Mouse (Mus musculus) spleen, adult 2 months (tissue): Measurements from ENCODE around the gene Rcsd1. TPM values are rescaled to one million over a fixed set of nuclear protein-coding genes. Genes with fewer than 3 reads are reported as not detected.

Experiments used
- DNase-seq, 2 experiments: peaks; one replicate each; pipeline versions ENCODE4 v3.0.0 to v3.0.0-alpha.2; 2012 to 2021; ENCODE audit warnings: low spot score in 2 of 2, low read depth in 1 of 2
- H3K27ac ChIP-seq: fragments of 200-500 bp; 2 replicates; pipeline ENCODE4 v1.5.1; 2012; ENCODE audit warnings: low read length, inconsistent platforms; ENCODE audit not compliant: insufficient read depth
- H3K27me3 ChIP-seq: fragments of 200-500 bp; 2 replicates; pipeline ENCODE4 v1.6.1; 2012; ENCODE audit warnings: mild to moderate bottlenecking, moderate library complexity, low read length, inconsistent platforms; ENCODE audit not compliant: control insufficient read depth, insufficient read depth
- H3K36me3 ChIP-seq: fragments of 200-500 bp; 2 replicates; pipeline ENCODE4 v1.6.1; 2012; ENCODE audit warnings: mild to moderate bottlenecking, low read length, inconsistent platforms; ENCODE audit not compliant: control insufficient read depth, insufficient read depth
- H3K4me1 ChIP-seq: fragments of 200-500 bp; 2 replicates; pipeline ENCODE4 v1.6.1; 2011; ENCODE audit warnings: inconsistent platforms; ENCODE audit not compliant: control insufficient read depth, insufficient read depth, insufficient read length
- H3K4me3 ChIP-seq: fragments of 200-500 bp; 2 replicates; pipeline ENCODE4 v1.5.1; 2011; ENCODE audit warnings: mild to moderate bottlenecking, inconsistent platforms; ENCODE audit not compliant: insufficient read depth, insufficient read length; ENCODE audit errors: extremely low read depth
- CTCF ChIP-seq: fragments of 200-500 bp; IDR thresholded peaks from 2 replicates; pipeline ENCODE4 v1.5.1; 2011; ENCODE audit warnings: mild to moderate bottlenecking, inconsistent platforms; ENCODE audit not compliant: insufficient read depth, insufficient read length, insufficient replicate concordance; ENCODE audit errors: extremely low read depth
- POLR2A ChIP-seq: fragments of 200-500 bp; IDR thresholded peaks from 2 replicates; pipeline ENCODE4 v1.6.1; 2011; ENCODE audit warnings: low read depth, low read length, inconsistent platforms
- WGBS: fragments of 180-500 bp; shearing (Covaris S2); methylation state at CpG from one replicate; pipeline ENCODE4 v1.1.7; 2018; 5-methylcytosine and 5-hydroxymethylcytosine counted together
- polyA plus RNA-seq: library from polyadenylated mRNA; depleted of rRNA; stranded (reverse); fragments of >200 nt; gene quantifications from 2 replicates; pipeline ENCODE4 v1.2.3, GENCODE M21; 2012; rRNA removed

Gene Rcsd1
- polyA plus RNA-seq, 1 experiment = 68.3 TPM

DNA sequence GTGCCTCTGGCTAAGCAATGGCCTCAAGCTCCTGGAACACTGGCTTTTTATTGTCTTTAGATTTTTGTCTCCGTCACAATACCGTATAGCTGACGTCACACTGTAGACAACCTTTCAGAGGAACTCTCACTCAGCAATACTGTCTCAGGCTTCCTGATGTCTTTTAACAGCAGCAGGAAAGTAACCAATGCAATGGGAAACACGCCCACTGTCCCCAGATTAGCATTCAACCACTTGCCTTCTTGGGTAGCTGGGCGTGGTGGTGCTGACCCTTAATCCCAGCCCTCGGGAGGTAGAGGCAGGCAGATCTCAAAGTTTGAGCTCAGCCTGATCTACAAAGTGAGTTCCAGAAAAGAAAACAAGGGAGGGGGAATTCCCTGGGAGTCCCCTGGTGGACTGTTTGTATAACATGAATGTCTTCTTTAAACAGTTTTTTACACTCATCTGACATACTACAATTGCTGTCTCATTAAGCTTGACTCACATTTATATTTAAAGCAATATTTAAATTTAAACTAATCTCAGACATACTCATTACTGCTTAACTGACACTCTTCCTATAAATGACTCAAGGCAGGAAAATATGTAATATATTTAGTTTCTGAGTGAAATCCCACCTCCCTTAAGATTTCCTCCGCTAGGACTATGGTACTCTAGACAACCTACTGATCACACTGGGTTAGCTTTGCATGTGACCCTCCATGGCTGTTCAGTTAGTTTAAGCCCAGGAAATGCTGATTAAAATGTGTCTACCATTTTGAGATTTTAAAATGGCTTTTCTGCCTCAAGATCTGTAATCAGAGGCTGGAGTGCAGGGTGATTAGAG lies 99.8 kb downstream of the Rcsd1 start:
- TF ChIP-seq CTCF = no peak
- no peak for TF ChIP-seq POLR2A
- 71% methylated on average over 7 of the region's 7 CpGs for WGBS
- Histone ChIP-seq H3K27ac (no peak overlapping the region), H3K4me3 (no peak overlapping the region), H3K4me1 (no peaks in the 10 kb centered on the region), H3K27me3 (no peaks in the 10 kb centered on the region), H3K36me3 (no peaks in the 10 kb centered on the region)
- no peak for DNase-seq

DNA sequence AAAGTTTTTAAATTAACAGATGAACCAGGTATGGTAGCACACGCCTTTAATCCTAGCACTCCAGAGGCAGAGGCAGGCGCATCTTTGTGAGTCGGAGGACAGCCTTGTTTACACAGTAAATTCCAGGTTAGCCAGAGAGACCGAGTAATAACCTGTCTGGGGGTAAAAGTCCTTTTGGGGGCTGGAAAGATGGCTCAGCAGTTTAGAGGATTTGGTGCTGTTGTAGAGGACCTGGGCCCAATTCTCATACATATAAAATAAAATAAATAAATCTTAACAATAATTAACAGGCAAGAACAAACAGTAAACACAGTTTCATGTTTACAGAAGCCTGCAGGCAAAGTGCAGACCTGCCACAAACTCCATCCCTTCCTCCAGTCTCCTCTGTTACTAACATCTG lies 100.7 kb downstream of the Rcsd1 start:
- Histone ChIP-seq H3K4me1 (no peaks in the 10 kb centered on the region), H3K4me3 (no peak overlapping the region), H3K27me3 (no peaks in the 10 kb centered on the region), H3K36me3 (no peaks in the 10 kb centered on the region), H3K27ac (no peak overlapping the region)
- TF ChIP-seq CTCF = no peak
- TF ChIP-seq POLR2A = no peak
- 91% methylated on average over 4 of the region's 4 CpGs for WGBS
- no peak for DNase-seq

GRCm38 (mm10) chr1:165605774-165606173 lies 103.8 kb downstream of the Rcsd1 start:
- H3K4me1 ChIP-seq = no peaks in the 10 kb centered on the region
- no peaks in the 10 kb centered on the region for H3K27me3 ChIP-seq
- 76% methylated on average over 6 of the region's 6 CpGs for WGBS
- no peak overlapping the region for H3K4me3 ChIP-seq
- no peaks in the 10 kb centered on the region for H3K36me3 ChIP-seq
- TF ChIP-seq CTCF (no peak), POLR2A (no peak)
- H3K27ac ChIP-seq = no peak overlapping the region
- DNase-seq = no peak

DNA sequence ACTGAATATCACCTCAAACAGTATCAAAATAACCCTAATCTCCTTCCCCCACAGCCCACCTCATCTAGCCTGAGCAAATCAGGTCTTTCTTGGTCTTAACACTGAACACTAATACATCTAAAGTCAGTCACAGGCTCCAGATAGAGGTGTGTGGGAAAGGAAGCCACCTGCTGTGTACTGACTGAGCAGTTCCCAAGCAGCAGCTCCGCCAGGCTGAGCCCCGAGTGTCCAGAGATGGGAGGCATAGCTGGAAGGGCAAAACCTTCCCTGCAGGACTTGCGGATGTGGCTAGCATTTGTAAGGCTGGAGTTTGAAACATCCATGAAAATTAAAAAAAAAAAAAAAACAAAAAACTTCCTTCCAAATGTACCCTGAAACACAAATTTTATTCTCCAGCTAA lies 104.4 kb downstream of the Rcsd1 start:
- no peak overlapping the region for H3K27ac ChIP-seq
- WGBS = 93% methylated on average over 3 of the region's 3 CpGs
- DNase-seq = no peak
- H3K36me3 ChIP-seq = no peaks in the 10 kb centered on the region
- no peaks in the 10 kb centered on the region for H3K4me1 ChIP-seq
- H3K4me3 ChIP-seq = no peak overlapping the region
- TF ChIP-seq POLR2A (no peak), CTCF (no peak)
- H3K27me3 ChIP-seq = no peaks in the 10 kb centered on the region

GRCm38 (mm10) chr1:165604203-165604602 lies 105.4 kb downstream of the Rcsd1 start:
- WGBS = 41% methylated on average over 8 of the region's 8 CpGs
- Histone ChIP-seq H3K4me3 (no peak overlapping the region), H3K27me3 (no peaks in the 10 kb centered on the region), H3K36me3 (no peaks in the 10 kb centered on the region), H3K27ac (no peak overlapping the region), H3K4me1 (no peaks in the 10 kb centered on the region)
- TF ChIP-seq POLR2A (no peak), CTCF (no peak)
- DNase-seq = no peak

DNA sequence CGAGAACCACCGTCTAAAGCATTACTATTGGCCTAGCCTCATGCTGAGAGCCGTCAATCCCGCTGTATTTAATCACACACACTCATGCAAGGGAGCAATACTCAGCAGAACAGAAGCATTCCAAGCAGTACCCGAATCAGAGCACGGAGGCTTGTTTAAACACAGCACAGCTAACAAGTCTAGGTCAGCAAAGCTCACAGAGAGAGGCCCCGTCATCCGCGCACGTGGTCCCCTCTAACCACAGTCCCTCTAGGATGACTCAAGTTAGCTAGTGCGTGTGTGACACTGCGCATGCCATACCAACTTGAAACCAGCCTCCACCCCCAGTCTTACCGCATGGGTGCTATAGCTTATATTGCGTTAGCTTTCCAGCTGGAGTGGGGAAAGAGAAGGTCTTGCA lies 106.3 kb downstream of the Rcsd1 start:
- 86% methylated on average over 14 of the region's 14 CpGs for WGBS
- no peak overlapping the region for H3K27ac ChIP-seq
- TF ChIP-seq POLR2A (no peak), CTCF (no peak)

GRCm38 (mm10) chr1:165601775-165602280 lies 107.7 kb downstream of the Rcsd1 start:
- H3K27ac ChIP-seq = no peak overlapping the region
- H3K36me3 ChIP-seq = no peaks in the 10 kb centered on the region
- no peak for TF ChIP-seq POLR2A
- TF ChIP-seq CTCF = no peak
- 84% methylated on average over 10 of the region's 10 CpGs for WGBS
- no peak overlapping the region for H3K4me3 ChIP-seq
- no peaks in the 10 kb centered on the region for H3K4me1 ChIP-seq
- DNase-seq = no peak
- no peaks in the 10 kb centered on the region for H3K27me3 ChIP-seq

More for the DNA sequence above, 106.3 kb downstream of the Rcsd1 start:
- H3K4me3 ChIP-seq = no peak overlapping the region
- no peaks in the 10 kb centered on the region for H3K36me3 ChIP-seq
- H3K27me3 ChIP-seq = no peaks in the 10 kb centered on the region
- no peaks in the 10 kb centered on the region for H3K4me1 ChIP-seq
- DNase-seq = no peak

Other genes starting within 250 kb of the Rcsd1 start
- 9.7 and 10.4 TPM in 2 replicates for gene Dcaf6, start 249.3 kb downstream of the Rcsd1 start, polyA plus RNA-seq
- gene Mpc2, start 249.1 kb downstream of the Rcsd1 start, polyA plus RNA-seq = 21.6 and 28.6 TPM in 2 replicates
- 0.06 TPM in 1 of 2 replicates, not detected in the other for gene Adcy10, start 224.6 kb downstream of the Rcsd1 start, polyA plus RNA-seq
- gene Mpzl1, start 75.2 kb downstream of the Rcsd1 start, polyA plus RNA-seq = 15.3 and 15.9 TPM in 2 replicates
- 89.4 and 101 TPM in 2 replicates for gene Creg1, start 54.0 kb upstream of the Rcsd1 start, polyA plus RNA-seq
- gene Cd247, start 78.9 kb upstream of the Rcsd1 start, polyA plus RNA-seq = 38.9 and 49.1 TPM in 2 replicates